Mouse (Mus musculus): Measurements from ENCODE around the gene Alg12.

GRCm38 (mm10) chr15:88829791-88830440 lies 10.8 kb upstream of the Alg12 start:
- TF ChIP-seq GATA1 (IDR thresholded peaks at IDR 0.05; ENCODE audit: borderline replicate concordance, low read length) (no peak), FLI1 (IDR thresholded peaks at IDR 0.05; ENCODE audit: low read length) (no peak)
